Mouse (Mus musculus) adrenal gland, postnatal 4 days (tissue): ENCODE data around the gene Smim27. TPM values are rescaled to one million over a fixed set of nuclear protein-coding genes. Genes with fewer than 3 reads are reported as not detected.
"Not testable (repeated sequence)": the region's sequence is repeated elsewhere in the genome, so short reads cannot be mapped to it uniquely, and the experiment has no call there.

ENCODE experiments used
- DNase-seq, 2 experiments: peaks; one replicate each; pipeline ENCODE4 v3.0.0; 2021 to 2022; ENCODE audit warnings: low spot score in 2 of 2, mixed read lengths in 2 of 2
- total RNA-seq, 2 experiments: library from RNA; stranded (reverse); gene quantifications; 2 replicates each; pipeline ENCODE4 v1.2.3; 2021

The Smim27 gene
- total RNA-seq, 2 experiments from 2014 or later, result 35.6 to 45.2 TPM

DNA sequence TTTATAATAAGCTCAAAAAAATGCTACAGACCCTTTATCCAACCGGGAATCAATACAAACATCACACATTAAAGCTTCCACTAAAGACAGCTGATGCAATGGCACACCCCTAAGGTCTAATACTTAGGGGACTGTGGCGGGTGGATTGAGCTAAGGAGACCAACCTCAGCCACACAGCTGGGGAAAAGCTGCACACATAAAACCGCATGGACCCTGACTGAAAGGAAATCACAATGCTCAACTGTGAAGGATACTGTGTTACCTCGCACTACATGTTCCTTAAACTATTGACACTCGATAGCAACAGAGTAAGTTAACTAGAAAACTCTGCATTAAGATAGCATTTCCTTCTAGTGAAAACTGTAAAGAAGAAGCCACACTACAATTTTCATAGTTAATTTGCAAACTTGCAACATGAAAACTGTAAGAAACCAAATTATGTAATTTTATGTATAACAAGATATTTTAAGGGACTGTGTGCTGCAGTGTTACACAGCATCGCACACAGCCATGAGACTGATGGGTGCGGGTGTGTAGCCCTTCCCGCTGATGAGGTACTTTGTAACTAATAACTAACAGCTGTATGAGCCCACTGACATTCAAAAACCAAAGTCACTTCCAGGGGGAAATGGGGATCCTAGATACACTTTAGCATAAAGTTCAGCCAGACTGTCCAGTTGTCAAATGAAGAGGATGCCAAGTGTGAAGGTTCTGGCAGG is 14.8 kb upstream of the Smim27 start:
- DNase-seq, result no peak

- no peak for DNase-seq
These were observed 5.1 kb upstream of the Smim27 start for GRCm38 (mm10) chr4:40264321-40264720.

DNA sequence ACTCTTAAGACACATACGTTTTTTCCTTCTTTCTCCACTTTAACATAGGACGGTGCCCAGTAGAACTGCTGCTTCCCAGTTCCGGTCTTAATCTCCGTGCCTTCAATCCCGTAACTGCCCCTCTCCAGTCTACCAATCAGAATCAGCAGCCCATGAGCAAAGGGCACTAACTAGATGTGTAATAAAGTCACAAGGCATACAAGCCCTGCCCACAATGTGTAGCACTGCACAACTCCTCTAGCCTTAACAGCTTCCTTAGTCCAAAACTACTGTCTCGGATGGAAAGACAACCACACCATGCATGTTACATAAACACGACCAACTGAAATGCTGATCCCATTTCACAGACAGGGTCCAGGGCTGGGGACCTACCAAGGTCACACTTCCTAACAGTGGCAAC is 1.7 kb upstream of the Smim27 start:
- DNase-seq, result no peak

DNA sequence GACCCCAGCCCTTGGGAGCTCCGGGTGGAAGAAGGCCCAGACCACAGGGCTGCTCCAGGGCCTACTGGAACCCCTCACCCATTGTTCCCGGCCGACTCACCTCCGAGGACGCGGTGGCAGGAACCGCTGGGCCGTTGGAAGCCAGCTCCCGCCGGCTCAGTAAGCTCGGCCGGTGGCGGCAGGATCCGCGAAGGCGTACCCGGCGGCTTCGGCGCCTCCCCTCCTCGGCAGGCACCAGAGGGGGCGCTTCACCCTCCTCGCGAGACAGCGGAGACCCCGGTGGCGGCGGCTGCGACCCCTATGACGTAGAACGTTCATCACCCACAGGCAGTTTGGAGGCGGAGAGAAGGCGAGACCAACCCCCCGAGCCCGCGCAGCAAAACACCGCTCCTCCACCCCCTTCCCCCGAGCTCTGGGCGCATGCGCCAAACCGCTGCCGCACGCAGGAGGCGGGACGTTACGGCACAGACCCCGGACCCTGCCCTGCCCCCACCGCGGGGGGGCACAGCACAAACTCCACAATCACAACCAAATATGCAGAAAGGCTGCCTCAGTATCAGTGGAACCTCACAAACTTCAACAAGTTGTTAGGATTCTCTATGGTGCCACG is 1.1 kb upstream of the Smim27 start:
- DNase-seq, result peak; percentile 87 to 92

GRCm38 (mm10) chr4:40268835-40269234 is 544 bp upstream of the Smim27 start:
- DNase-seq, result no peak

GRCm38 (mm10) chr4:40278880-40279275 is 9.5 kb downstream of the Smim27 start:
- DNase-seq, result no peak

- peak; percentile 95 to 97 for DNase-seq
These were observed 10.0 kb downstream of the Smim27 start, which contains the start of gene Ndufb6 for GRCm38 (mm10) chr4:40279276-40279900. Ndufb6 (minus strand) TSS chr4:40279421.

DNA sequence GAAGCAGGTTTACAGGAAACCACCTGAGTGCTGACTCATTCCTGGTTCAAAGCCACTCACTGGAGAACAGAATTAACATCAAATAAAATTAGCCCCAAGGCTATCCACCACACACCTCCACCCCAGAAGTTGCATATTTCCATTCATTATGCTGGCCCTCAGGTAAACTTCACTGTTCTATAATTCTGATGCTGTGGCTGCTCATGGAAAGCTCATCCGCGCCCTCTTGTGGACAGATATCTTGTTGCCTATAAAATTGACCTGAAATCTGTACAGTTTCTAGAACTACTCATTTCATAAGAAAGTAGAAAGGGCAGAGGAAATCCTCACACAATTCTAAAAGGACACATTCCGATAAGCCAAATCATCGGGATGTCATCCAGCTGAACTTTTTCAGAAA is 16.2 kb downstream of the Smim27 start:
- peak in 1 of 2 experiments; percentile 35 for DNase-seq

DNA sequence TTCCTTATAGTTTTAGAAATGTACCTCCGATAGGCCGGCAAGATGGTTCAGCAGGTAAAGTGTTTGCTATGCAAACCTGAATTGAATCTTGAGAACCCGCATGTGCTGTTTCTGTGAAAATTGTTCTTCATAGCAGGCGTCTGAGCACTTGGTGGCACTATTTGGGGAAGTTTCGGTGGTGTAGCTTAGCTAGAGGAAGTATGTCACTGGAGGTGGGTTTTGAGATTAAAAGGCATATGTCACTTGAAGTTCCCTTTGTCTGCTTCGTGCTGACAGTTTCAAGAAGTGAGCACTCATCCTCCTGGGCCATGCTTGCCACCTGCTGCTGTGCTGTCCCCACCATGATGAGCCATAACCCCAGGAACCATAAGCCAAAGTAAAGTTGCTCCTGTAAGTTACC is 18.0 kb downstream of the Smim27 start:
- DNase-seq, result no peak

DNA sequence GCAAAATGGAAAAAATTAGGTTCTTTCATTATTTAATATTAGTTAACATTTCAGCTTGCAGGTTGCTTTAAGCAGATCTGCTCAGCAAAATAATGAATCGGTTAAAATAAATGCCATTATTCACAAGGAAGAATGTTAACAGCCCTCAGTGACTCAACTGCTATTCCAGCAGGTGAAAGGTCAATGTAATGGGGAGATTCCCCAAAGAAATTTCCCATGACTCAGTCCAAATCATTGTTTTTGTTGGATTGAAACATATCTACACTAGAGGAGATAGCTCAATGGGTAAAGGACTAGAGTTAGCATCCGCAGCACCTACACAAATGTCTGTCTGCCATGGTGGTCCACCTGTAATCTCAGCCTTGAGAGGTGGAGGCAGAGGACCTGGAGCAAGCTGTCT is 19.7 kb downstream of the Smim27 start:
- DNase-seq, result no peak

DNA sequence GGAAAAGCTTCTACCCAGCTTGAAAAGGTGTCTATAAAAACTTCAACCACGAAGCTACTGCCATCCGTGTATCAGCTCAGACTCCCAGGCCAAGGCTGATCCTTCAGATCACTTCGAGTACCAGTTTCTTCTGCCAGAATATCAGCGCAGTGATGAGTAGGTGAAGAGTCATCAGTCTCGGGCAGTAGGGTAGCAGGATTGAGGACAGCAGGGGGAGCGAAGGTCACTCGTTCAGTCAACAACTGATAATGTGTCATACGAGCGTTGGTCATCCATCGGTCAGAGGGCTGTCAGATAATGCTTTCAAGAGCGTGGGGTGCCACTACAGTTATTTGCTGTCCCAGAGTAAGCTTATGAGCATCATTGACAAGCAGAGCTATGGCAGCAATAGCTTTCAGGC is 22.1 kb downstream of the Smim27 start:
- not testable (repeated sequence) for DNase-seq

DNA sequence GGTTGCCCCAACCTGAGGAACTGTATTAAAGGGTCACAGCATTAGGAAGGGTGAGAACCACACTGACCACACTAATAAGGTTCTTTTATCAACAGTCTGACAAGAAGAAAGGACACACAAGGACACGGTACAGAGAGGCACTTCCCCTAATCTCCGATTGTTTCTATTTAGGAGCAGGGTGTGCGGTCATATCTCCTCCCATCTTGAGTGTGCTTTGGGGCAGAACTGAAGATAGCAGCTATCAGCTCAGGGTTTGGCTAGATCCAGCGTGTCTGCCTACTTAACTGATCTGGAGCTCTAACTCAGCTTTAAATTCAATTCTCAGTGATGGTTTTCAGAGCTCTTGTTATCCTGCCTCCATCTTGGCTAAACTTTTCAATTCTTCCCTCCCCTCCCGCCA is 29.8 kb downstream of the Smim27 start:
- DNase-seq, result no peak

DNA sequence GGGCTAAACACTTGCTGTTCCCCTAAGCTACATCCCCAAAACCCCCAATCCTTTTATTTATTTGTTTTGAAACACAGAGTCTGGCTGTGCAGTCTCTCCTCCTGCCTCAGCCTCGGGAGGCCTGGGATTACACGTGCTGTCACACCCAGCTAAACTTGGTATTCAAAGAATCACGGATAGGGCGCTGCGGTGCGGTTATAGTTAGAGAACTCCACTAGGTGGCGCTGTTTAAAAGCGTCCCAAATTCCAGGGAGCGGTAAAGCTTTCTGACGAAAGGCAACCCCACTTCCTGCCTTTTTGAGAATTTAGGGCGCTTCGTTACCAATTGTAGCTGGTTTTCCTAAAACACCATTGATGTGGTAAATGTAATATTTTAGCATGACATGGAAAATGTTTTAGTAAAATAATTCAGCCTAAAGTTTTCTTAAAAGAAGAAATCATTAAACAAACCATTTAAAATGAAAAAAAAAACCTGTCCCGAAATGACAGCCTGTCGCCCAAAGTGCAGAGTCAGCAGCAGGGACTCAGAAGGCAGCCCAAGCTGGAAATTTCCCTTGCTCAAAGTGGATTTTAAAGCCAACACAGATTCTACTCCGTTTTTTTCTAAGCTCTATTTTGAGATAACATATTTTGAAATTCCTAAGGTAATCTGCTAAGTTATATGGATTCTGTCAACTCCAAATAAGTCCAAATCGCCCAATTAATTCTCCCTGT is 31.9 kb downstream of the Smim27 start:
- DNase-seq, result peak; percentile 27 to 40

DNA sequence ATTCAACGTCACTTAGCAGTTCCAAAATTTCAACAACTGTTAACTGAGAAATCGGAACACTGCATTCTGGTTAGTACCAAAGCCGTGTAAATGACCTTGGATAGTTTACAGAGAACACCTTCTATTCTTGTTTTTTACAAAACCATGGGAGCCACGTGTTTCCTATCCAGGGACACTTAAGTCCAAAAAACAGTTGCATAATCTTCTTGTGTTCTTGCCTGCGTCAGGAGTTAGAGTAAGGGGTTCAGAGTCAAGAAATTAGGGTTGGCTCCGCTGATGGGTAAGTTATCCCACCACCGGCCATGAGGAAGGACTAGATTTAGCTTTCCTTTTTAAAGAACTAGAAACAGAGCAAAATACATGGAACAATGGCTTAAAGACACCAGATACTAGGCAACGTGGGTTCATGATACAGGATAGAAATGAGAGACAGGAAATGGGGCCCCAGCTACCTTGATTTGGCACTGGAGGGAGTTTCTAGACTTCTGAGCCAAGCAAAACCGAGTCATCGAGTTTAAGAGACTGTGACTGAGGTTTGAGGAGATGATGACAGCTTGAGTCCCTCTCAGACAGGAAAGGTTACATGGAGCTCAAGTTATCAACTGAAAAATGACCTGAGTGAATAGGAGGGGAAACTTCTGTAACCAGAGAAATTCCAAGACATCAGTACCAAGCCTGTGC is 33.2 kb downstream of the Smim27 start:
- DNase-seq, result no peak

DNA sequence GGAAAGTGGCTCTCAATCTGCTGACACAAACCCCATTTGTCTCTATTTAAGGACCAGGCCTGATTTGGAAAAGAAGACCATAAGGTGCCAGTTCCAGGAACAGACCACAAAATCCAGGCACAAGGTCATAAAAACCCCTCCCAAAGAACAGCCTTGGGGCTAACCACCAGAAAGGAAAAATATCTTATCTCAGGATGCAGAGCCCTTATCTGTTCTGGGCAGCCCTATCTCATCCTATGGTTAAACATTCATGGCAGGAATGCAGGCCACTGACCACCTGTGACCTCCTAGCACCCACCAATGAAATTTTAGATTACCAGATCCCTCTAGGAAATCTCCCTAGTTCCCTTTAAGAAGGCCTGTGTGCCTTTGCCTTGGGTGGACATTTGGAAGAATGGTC is 40.3 kb downstream of the Smim27 start:
- no peak for DNase-seq

GRCm38 (mm10) chr4:40310796-40311383 is 41.5 kb downstream of the Smim27 start:
- no peak for DNase-seq

- no peak for DNase-seq
These were observed 42.8 kb downstream of the Smim27 start for GRCm38 (mm10) chr4:40312213-40312612.

- no peak for DNase-seq
These were observed 43.6 kb downstream of the Smim27 start for GRCm38 (mm10) chr4:40313026-40313425.

DNA sequence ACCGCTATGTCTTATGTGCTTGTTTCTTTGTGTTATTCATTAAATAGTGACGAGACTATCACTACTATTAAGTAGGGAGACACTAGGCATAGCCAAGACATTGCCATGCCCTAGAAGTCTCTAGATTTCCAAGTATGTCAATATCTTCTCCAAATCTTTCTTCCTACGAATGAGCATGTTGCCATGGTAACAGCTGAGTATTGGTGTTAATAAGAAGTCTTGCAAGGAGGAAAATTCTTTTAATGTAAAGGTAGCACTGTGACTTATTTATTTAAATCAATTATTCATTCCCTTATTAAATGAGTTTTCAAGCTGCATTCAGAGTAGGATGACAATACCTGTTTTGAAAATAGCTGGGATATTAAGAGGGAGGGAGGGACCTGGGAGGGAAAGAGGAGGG is 48.0 kb downstream of the Smim27 start:
- DNase-seq, result no peak
